Mouse (Mus musculus) erythroblast, embryonic 14.5 days (primary cell): ENCODE data around the gene Cdca5. TPM values are rescaled to one million over a fixed set of nuclear protein-coding genes. Genes with fewer than 3 reads are reported as not detected.
A peak's percentile ranks its signal among the peaks of the same experiment; 100 is the strongest.
"Not testable (repeated sequence)": the region's sequence is repeated elsewhere in the genome, so short reads cannot be mapped to it uniquely, and the experiment has no call there.

ENCODE experiments used
- H3K27me3 ChIP-seq: 2 replicates; pipeline ENCODE4 v1.6.1; 2012; ENCODE audit warnings: inconsistent platforms; ENCODE audit not compliant: control insufficient read depth
- H3K36me3 ChIP-seq: 2 replicates; pipeline ENCODE4 v1.6.1; 2012; ENCODE audit warnings: mild to moderate bottlenecking, inconsistent platforms; ENCODE audit not compliant: control insufficient read depth
- H3K4me1 ChIP-seq: 2 replicates; pipeline ENCODE4 v1.6.1; 2012; ENCODE audit warnings: inconsistent platforms; ENCODE audit not compliant: control insufficient read depth
- H3K4me3 ChIP-seq: replicated peaks from 2 replicates; pipeline ENCODE3; 2012; ENCODE audit warnings: moderate library complexity, mild to moderate bottlenecking, inconsistent platforms
- H3K9me3 ChIP-seq: 2 replicates; pipeline ENCODE4 v1.6.1; 2012; ENCODE audit warnings: low read length, inconsistent platforms, mixed read lengths; ENCODE audit not compliant: control insufficient read depth
- GATA1 ChIP-seq: IDR thresholded peaks from 2 replicates; pipeline ENCODE4 v1.6.1; 2012; ENCODE audit warnings: low read length, inconsistent platforms, mixed read lengths
- TAL1 ChIP-seq: IDR thresholded peaks from 3 replicates; pipeline ENCODE4 v1.6.1; 2012; ENCODE audit warnings: low read length, inconsistent platforms, mixed read lengths
- polyA plus RNA-seq: library from polyadenylated mRNA; stranded (reverse); fragments of >175 nt; gene quantifications from 2 replicates; pipeline ENCODE4 v1.2.3, GENCODE M21; 2012

The Cdca5 gene
- 2.2 and 2.3 TPM in 2 replicates for polyA plus RNA-seq

- no peaks in the 10 kb centered on the region for H3K27me3 ChIP-seq
- peaks cover 82% of the 10 kb centered on the region for H3K36me3 ChIP-seq
- peak within 1 kb of the TSS; percentile 76 for H3K4me3 ChIP-seq
- no peaks in the 10 kb centered on the region for H3K9me3 ChIP-seq
- no peak for TF ChIP-seq GATA1
- TF ChIP-seq TAL1, result no peak
- H3K4me1 ChIP-seq, result peaks cover 48% of the 10 kb centered on the region
These were observed at the start of gene Cdca5, which contains the start of gene Zfpl1 for GRCm38 (mm10) chr19:6084478-6085248. Cdca5 (plus strand) TSS chr19:6084983. Zfpl1 (minus strand) TSS chr19:6084956.

GRCm38 (mm10) chr19:6035966-6036585, 48.7 kb upstream of the Cdca5 start:
- no peak overlapping the region for H3K4me3 ChIP-seq
- no peaks in the 10 kb centered on the region for H3K36me3 ChIP-seq
- H3K4me1 ChIP-seq, result peaks cover 1% of the 10 kb centered on the region; the same call in 1 of the 2 replicates
- no peak for TF ChIP-seq GATA1
- TF ChIP-seq TAL1, result no peak
- no peaks in the 10 kb centered on the region for H3K9me3 ChIP-seq
- H3K27me3 ChIP-seq, result no peaks in the 10 kb centered on the region

GRCm38 (mm10) chr19:6037695-6038094, 47.1 kb upstream of the Cdca5 start:
- no peak overlapping the region for H3K4me3 ChIP-seq
- no peak for TF ChIP-seq TAL1
- TF ChIP-seq GATA1, result no peak
- no peaks in the 10 kb centered on the region for H3K9me3 ChIP-seq
- no peaks in the 10 kb centered on the region for H3K27me3 ChIP-seq
- peaks cover 4% of the 10 kb centered on the region for H3K4me1 ChIP-seq
- H3K36me3 ChIP-seq, result no peaks in the 10 kb centered on the region; the same call in 1 of the 2 replicates

- Histone ChIP-seq H3K9me3 (no peaks in the 10 kb centered on the region), H3K27me3 (no peaks in the 10 kb centered on the region), H3K4me1 (peaks cover 4% of the 10 kb centered on the region), H3K4me3 (no peak overlapping the region), H3K36me3 (no peaks in the 10 kb centered on the region; the same call in 1 of the 2 replicates)
- TF ChIP-seq GATA1, result no peak
- TF ChIP-seq TAL1, result no peak
These were observed 46.5 kb upstream of the Cdca5 start for GRCm38 (mm10) chr19:6038326-6038725.

GRCm38 (mm10) chr19:6040002-6040401, 44.8 kb upstream of the Cdca5 start:
- H3K4me3 ChIP-seq, result no peak overlapping the region
- peaks cover 9% of the 10 kb centered on the region for H3K4me1 ChIP-seq
- TF ChIP-seq TAL1 (no peak), GATA1 (no peak)
- no peaks in the 10 kb centered on the region for H3K27me3 ChIP-seq
- no peaks in the 10 kb centered on the region for H3K9me3 ChIP-seq
- peaks cover 2% of the 10 kb centered on the region for H3K36me3 ChIP-seq

GRCm38 (mm10) chr19:6042293-6042692, 42.5 kb upstream of the Cdca5 start:
- H3K36me3 ChIP-seq, result peaks cover 7% of the 10 kb centered on the region
- H3K9me3 ChIP-seq, result no peaks in the 10 kb centered on the region
- no peaks in the 10 kb centered on the region for H3K27me3 ChIP-seq
- H3K4me3 ChIP-seq, result no peak overlapping the region
- TF ChIP-seq TAL1, result no peak
- TF ChIP-seq GATA1, result no peak
- peaks cover 16% of the 10 kb centered on the region for H3K4me1 ChIP-seq

GRCm38 (mm10) chr19:6044102-6044501, 40.7 kb upstream of the Cdca5 start:
- not testable (repeated sequence) for H3K9me3 ChIP-seq, H3K27me3 ChIP-seq, H3K4me3 ChIP-seq
- H3K36me3 ChIP-seq, result peaks cover 25% of the 10 kb centered on the region
- H3K4me1 ChIP-seq, result peaks cover 34% of the 10 kb centered on the region

- Histone ChIP-seq H3K36me3 (peaks cover 40% of the 10 kb centered on the region), H3K4me3 (peak overlapping the region; percentile 95), H3K27me3 (no peaks in the 10 kb centered on the region), H3K9me3 (no peaks in the 10 kb centered on the region), H3K4me1 (peaks cover 45% of the 10 kb centered on the region)
- TF ChIP-seq TAL1 (no peak), GATA1 (no peak)
These were observed 39.2 kb upstream of the Cdca5 start for GRCm38 (mm10) chr19:6045366-6046293.
